Mouse (Mus musculus): ENCODE measurements around the gene Izumo4.

Izumo4 gene

DNA sequence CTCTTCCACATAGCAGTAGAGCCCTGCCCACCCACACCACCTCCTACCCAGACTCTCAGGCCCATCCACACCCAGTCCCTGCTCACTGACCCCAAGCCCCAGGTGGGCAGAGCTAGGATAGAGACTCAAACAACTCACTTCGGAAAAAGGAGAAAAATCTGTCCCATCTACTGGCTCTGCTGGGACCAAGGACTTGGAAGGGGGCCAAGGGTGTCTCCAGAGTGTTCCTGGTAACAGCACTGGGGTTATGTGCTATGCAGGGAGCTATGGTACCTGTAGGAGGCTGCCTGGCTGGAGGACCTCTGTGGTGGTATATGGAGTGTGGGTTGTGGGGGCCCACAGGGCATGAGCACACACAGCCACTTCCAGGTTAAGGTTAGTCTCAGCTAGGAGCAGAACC is 15.3 kb downstream of the Izumo4 start:
- DNase-seq (ENCODE audit: low spot score in 2 of 2), result no peak

DNA sequence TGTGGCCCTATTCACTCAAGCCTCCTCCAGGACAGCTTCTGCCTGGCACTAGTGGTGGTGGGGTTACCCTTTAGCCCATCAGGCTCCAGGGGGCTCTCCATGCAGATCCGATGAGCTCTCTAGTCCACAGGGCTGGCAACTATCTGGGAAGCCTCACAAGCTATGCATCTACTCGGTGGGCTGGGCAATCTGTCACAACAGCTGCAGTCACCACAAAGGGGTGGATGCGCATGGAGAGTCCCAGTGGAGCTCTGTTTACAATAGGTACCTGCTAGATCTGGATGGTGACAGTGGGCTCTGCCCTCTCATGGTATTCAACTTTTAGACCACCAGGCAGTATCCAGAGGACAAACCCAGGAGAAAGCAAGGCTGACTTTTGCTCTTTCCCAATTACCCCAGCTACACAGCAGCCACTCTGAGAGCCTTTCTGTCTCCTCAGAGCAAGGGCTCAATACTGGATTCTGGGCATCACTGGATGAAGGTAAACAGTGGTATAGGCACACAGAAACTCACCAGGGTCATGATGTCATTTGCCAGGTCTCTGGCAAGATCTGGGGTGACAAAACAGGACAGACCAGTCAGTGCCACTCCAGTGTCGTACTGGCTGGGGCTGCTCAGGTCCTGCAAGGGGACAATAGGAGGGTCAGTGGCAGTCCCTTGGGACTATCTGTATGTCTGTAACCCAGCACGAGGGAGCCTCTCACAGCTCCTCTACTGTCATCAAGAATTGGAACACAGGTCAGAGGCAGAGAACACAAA is 25.6 kb downstream of the Izumo4 start:
- no peak for DNase-seq (ENCODE audit: low spot score in 2 of 2)

DNA sequence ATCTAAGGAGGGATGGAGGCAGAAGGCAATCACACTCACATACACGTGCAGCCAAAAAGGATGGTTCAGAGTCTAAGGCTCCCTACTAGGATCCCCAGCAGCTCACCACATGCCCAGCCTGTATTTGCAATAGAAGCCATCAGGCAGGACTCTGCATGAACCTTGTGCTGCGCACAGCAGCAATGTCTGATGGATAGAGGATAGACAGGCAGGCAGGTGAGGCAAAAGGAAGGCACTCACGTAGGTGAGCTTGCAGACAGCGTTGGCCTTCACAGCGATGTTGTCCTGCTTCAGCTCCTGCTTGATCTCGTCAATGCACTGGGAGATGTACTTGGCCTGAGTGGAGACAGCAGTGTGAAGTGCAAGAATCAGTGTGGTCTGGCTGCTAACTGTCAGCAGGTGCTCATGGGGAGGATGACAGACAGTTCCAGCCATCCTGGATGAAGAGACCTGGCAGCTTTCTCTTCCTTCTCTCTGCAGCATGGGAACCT is 30.7 kb downstream of the Izumo4 start:
- no peak for DNase-seq (ENCODE audit: low spot score in 2 of 2)

DNA sequence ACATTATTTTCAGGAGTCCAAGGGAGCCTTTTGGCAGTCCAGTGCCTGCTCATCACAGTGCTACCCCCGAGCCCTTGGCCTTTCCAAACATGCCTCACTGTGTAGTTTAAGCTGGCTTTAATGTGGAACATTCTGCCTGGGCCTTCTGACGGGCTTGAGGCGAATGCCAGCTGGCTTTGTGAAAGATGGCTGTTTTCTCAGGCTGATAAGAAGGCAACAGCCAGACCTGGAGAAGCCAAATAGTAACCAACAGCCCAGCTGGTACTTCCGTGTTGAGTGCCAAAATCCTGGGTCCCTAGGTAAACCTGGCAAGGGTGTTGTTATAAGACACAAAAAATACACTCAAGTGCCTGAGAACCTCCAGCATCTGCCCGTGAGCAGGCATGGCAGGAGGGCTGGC is 34.7 kb downstream of the Izumo4 start:
- DNase-seq (ENCODE audit: low spot score in 2 of 2), result no peak

DNA sequence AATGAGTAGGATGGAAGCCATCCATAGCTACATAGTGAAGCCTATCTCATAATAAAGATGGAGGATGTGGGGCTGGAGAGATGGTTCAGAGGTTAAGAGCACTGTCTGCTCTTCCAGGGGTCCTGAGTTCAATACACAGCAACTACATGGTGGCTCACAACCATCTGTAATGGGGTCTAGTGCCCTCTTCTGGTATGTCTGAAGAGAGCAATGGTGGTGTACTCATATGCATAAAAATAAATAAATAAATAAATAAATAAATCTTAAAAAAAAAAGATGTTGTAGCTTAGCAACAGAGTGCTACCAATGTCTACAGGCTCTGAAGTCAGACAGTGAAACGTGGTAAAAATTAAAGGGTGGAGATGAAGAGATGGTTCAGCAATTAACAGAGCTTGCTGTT is 36.7 kb downstream of the Izumo4 start:
- DNase-seq (ENCODE audit: low spot score in 2 of 2), result peak in 1 of 2 experiments; percentile 27

DNA sequence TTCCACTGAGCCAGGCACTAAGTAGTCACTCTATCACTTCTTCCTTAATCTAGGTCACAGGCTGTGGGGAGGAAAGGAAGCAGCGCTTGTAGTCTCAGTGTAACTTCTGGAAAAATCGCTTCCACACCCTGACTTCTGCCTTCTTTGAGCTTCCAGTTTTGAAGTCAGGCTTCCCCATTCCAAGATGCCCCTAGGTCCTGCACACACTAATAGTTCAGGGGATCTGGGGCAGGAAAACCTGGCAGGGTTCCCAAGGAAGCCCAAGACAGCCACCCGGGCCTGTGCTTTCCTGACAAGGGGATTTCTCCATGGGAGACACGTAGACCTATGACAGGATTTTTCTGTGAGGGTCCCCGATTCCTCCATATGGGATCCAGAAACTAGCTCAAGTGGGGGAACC is 39.2 kb downstream of the Izumo4 start:
- DNase-seq (ENCODE audit: low spot score in 2 of 2), result peak in 1 of 2 experiments; percentile 13

DNA sequence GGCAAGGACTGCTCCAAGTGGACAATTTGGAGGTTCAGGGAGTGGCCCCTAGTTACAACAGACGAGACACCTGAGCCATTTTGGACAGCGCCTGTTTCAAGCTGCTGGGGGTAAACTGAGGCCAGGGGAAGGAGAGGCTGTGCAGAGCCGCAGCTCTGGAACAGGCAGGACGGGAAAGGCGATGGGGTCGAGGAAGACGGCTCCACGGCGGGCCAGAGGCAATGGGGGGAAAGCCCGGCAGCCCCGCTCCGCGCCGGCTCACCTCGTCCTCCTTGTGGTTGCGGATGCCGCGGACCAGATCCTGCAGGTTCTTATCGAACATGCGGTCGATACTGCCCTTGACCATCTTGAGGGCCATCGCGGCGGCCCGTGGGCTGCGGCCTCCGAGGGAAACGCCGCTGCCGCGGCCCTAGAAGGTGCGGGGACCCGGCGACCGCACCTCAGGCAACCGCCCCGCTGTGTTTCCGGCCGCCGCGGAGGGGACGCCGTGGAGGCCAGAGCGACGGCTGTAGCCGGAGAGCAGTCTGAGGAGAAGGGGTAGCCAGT is 39.7 kb downstream of the Izumo4 start:
- peak in 1 of 2 experiments; percentile 23 for DNase-seq (ENCODE audit: low spot score in 2 of 2)

DNA sequence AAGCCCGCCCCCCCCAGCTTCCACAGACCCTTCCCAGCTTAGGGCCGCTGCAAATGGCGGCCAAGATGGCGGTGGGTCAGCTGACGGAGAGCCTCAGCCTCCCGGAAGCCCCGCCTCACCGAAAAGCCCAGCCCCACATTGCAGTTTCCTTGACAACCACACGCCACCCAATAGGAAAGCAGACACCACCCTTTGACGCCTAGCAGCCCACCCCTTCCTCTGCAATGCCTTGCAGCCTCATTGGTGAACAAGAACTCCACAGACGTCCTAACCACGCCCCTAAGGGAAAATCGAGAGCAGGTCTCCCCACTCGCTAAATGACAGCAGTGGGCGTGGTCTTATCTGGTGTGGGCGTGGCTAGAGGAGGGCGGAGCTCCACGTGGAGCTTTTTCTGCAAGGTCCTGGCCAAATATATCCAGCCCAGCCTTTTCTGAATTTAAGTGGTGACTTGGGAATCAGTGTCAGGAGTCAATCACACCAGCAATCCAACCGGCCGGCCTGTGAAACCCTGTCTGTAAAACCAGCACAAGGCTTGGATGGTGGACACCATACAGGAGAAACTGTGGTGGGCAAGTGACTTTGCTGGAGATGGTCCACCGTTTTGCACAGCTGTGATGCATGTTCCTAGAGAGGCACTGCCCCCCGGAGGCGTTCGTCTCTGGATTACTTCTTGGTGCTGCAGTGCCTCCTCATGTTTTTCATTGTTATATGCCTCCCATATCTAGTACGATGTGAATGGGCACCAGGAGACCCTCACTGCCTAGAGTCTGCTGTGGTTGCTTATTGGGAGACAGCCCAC is 40.4 kb downstream of the Izumo4 start, which contains the start of gene Ap3d1:
Gene Ap3d1, minus strand, starts transcription at position 85 of the 799 bp plus-strand sequence.
- peak; percentile 99 to 100 for DNase-seq (ENCODE audit: low spot score in 2 of 2)

DNA sequence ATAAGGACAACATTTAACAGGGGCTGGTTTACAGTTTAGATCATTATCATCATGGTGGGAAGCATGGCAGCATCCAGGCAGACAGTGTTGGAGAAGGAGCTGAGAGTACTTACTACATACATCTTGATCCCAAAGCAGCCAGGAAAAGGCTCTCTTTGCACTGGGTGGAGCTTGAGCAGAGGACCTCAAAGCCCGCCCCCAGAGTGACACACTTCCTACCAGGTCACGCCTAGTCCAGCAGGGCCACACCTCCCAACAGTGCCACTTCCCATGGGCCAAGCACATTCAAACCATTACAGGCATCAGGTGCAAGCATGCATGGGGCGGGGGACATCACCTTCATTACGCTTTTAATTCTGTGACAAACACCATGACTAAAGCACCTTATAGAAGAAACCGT is 42.3 kb downstream of the Izumo4 start:
- DNase-seq (ENCODE audit: low spot score in 2 of 2), result peak; percentile 62 to 67

DNA sequence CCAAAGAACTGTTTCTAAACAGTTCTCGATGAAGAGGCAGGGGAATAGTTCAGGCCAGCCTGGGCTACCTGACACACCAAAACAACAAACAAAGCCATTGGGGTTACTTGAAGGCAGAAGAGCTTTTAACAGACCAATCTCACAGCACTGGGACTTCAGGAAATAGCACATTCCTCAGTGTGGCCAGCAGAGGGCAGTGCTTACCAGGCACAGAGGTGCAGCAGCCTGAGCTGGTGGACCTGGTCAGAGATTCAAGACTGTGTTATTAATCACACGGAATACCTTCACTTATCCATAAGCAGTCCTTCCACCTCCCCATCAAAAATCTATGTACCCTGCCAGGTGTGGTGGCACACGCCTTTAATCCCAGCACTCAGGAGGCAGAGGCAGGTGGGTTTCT is 45.4 kb downstream of the Izumo4 start:
- peak; percentile 71 to 76 for DNase-seq (ENCODE audit: low spot score in 2 of 2)

DNA sequence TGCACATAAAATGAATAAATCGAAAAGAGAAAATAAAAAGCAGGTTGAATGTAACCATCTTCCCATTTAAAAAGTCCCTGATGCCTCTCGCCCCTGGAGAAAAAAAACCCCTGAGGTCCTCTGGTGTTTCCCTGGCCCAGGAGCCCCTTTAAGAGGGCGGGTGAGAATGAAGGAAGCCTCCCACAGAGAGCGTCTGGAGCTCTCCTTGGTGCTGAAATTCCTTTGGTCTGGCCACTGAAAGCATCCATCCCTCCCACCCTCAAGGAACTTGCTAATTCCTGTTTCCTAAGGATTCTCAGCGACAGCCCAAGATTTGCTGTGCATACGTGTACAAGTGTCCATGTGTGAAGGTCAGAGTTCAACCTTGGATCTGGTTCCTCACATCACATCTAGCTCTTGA is 46.6 kb downstream of the Izumo4 start:
- peak in 1 of 2 experiments; percentile 38 for DNase-seq (ENCODE audit: low spot score in 2 of 2)

DNA sequence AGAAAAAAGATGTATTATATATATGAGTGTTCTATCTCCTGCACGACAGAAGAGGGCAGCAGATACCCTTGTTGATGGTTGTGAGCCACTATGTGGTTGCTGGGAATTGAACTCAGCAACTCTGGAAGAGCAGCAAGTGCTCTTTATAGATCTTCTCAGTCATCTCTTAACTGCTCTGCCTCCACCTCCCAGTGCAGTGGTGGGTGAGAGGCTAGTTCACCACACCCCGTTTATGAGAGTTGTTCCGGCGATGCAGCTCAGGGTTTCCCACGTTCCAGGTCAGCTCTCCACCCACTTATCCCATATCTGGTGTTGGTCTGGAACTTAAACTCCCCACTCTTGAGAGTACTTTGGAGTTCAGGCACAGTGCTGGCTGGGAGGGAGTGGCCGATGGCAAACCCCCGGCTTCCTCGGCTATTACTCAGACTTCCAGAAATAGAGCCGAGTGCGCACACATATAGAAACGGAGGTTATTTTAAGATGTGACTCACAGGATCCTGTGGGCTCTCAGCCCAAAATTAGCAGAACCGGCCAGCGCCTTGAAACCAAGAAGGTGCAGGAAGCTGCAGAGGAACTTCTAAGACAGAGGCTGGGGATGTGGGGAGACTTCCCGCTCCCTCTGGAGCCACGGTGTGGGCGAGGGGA is 49.3 kb downstream of the Izumo4 start:
- peak; percentile 30 to 31 for DNase-seq (ENCODE audit: low spot score in 2 of 2)

DNA sequence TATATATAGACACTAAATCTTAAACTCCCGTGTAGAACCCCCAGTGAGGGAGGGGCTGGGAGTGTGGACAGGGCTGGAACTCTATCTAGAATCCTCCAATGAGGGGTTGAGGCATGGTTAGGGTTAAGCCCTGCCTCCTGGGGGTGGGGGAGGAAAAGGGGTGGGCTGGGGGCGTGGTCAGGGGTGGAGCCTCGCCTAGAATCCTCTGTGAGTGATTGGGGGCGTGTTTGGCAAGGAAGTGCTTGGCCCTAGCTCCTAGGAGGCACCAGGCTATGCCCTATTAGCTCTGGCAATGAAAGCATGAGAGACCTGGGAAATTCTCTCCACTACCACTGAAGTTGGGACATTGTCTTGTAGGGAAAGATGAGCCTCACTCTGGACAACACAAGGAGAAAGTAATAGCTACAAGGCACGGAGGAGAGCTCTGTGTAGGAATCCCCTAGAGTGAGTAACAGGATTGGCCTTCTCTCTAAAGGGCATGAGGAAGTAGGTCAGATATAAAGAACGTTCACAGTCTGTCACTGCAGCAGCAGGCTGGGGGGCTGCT is 50.2 kb downstream of the Izumo4 start:
- peak; percentile 60 to 67 for DNase-seq (ENCODE audit: low spot score in 2 of 2)

DNA sequence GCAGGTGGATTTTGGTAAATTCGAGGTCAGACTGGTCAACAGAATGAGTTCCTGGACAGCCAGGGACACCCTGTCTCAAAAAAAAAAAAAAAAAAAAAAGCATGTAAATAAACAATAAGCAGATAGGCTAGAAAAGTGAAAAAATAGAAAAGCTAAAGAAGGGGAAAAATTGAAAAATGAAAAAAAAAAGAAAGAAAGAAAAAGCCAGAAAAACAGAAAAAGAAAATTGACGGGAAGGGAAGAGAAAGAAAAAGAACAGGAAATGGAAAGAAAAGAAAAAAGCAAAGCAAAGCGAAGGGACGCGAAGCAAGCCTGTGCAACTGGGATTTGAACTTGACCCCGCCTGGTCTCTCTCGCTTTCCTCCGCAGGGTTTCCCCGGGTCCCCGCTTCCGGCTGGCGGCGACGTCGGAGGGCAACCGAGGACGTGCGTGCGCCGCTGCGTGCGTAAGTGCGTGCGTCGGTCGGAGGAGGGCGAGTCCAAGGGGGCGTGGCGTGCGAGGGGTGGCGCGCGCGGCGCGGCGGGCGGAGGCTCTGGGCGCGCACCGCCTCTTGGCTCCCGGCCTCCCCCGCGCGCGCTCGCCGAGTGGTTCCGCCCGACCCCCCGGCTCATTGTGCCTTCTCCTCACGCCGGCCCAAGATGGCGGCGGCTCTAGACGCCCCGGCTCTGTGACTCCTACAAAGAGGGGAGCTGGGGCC is 52.8 kb downstream of the Izumo4 start, which contains the start of gene Dot1l:
Gene Dot1l, plus strand, starts transcription at position 613 of the 697 bp plus-strand sequence.
- DNase-seq (ENCODE audit: low spot score in 2 of 2), result peak; percentile 98 to 99
